Mouse (Mus musculus): ENCODE measurements around the gene Abca13.

Gene Abca13

DNA sequence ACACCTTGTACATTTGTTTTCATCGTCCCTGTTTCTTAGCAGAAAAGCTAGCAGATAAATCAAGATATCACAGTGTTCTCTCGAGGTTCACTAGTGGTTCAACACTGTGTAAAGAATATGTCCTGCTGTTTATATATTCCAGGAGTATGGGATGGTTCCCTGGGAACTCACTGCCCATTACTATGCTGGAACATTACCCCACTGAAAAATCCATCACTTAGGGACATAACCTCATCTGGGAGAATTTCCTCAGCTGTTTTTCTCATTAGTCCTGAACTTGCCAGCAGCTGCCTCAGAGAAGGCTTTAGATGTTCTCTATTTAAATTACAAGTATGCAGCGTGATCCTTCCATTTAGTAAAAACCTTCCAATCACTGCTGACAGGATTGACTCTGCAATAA is 513.4 kb downstream of the Abca13 start:
- DNase-seq (ENCODE audit: low read depth): no peak

DNA sequence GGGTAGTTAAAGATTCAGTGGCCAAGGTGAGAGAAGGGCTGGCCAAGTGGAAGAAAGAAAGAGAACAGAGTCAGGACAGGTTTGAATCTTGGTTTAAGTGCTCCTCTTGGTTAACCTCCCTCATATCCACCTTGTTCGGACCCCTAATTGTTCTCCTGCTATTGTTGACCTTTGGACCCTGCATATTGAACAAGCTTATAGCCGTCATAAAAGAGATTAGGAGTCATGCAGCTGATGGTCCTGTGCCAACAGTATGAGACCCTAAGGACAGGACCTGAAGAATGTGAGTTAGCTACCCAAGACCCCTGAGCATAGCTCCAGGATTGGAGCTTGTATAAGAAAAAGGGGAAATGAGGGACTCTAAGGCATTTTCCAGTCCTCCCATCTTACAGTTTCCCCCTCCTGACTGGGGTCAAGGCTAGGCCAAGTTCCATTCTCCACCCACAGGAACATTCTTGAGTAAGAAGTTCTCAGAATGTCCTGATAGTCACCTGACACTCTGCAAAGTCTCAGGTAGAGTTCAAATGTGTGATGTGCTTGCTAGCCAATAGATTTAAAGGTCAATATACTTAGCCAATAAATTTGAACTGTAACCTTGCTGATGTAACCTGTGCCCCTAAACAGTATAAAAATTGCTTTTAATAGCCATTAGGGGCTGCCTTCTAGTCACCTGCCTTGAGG is 536.2 kb downstream of the Abca13 start:
- DNase-seq (ENCODE audit: low read depth): no peak

DNA sequence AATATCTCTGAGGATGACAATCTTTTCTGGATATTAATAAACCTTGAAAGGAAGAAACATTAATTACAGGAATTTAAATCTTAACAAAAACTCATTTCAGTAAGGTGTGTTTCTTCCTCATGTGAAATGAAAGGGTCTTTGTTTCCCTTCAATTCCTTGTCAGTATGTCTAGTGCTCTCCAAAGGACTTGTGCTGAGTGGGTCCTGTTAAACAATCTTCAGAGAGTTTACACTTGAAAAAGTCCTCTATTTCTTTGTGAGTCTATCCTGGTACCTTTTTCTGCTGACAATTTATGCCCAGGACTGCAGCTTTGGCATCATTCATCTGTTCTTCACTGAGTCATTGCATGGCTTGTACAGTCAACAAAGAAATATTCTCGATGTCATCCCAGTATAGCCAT is 539.6 kb downstream of the Abca13 start:
- DNase-seq (ENCODE audit: low read depth): no peak

All from c-Kit-positive CD71-positive TER-119-negative erythroid progenitor cells, embryonic 14.5 days (primary cell).